Mouse (Mus musculus) erythroid progenitor cell, adult 5-6 weeks (primary cell): ENCODE data around the gene Olfr1240. TPM values are rescaled to one million over a fixed set of nuclear protein-coding genes. Genes with fewer than 3 reads are reported as not detected.

Source experiments
- ATAC-seq: replicated peaks from 2 replicates; pipeline ENCODE4 v1.8.0; 2016; ENCODE audit warnings: moderate number of reproducible peaks, mild to moderate bottlenecking, moderate TSS enrichment, inconsistent platforms; ENCODE audit not compliant: poor library complexity, low FRiP score, severe bottlenecking
- total RNA-seq, 2 experiments: library from RNA; stranded (forward) in 1 of 2; stranded (reverse) in 1 of 2; fragments of 150-400 nt in 1 of 2; fragments of 186-747, 209-891 nt in 1 of 2; gene quantifications; 2 replicates each; pipeline versions ENCODE4 v1.2.3 to v1.2.4; 2015 to 2017; ENCODE audit warnings: low replicate concordance in 2 of 2

Gene Olfr1240
- total RNA-seq (2015; ENCODE audit: low replicate concordance), result not detected in 2 replicates
- not detected in 2 replicates for total RNA-seq (2017; ENCODE audit: low replicate concordance)

DNA sequence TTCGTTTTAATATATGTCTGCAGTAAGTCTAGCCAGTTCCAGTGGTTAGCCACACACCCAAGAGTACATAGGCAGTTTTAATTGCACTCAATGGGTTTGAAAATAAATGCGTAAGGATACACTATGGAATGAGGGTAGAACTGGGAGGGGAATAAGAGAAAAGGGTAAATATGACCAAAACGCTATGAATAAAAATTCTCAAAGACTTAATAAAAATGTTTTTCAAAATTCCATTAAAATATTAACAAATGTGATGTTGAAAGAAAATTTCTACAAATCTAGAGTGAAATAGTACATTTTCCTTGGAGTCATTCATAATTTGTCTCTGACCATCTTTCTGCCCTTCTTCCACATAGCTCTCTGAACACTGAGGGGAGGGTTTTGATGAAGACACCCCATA, at the start of gene Olfr1240:
Gene Olfr1240, minus strand, starts transcription at position 101 of the 400 bp plus-strand sequence.
- no peak for ATAC-seq

- ATAC-seq, result no peak
These were observed 44.2 kb upstream of the Olfr1240 start, which contains the start of gene Olfr1241 for GRCm38 (mm10) chr2:89487026-89487425. Gene Olfr1241, minus strand, starts transcription at chr2:89487126.

DNA sequence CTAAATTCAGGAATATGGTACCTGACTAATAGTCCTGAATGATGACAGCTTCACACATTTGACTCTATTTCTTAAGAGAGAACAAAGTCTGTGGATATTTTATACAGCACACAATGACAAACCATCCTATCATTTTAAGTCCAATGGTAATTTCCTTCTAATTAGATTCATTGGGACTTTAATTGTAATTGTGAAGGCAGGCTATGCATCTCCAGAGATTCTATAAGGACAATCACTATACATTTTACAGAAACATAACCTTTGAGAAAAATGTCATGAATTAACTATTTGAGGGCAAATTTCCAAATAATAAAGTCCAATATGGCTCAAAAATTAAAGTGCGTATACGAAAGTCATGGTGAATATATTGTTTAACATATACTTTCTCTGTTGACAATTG, 22.5 kb downstream of the Olfr1240 start, which contains the start of gene Olfr1239:
Gene Olfr1239, minus strand, starts transcription at position 101 of the 400 bp plus-strand sequence.
- ATAC-seq, result no peak

DNA sequence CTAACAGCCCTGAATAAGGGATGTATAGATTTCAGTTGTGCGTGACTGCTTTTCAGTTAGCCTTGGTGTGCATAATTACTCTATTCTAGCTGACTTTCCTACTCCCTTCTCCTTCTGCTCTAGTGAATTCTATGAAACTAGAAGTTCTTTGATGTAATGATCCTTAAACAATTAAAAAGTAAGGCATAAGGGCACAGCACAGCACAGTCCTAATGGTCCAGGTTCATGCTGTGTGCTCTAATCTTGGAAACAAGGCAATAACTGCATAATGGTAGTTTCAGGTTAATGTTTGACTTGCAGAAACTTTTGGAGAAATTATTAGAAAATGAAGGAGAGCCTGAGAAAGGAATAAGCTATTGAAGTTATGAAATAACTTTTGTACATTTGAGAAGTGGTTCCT, 28.2 kb downstream of the Olfr1240 start:
- ATAC-seq, result no peak

GRCm38 (mm10) chr2:89409576-89409975, 33.2 kb downstream of the Olfr1240 start, which contains the start of gene Olfr1238:
Gene Olfr1238, minus strand, starts transcription at chr2:89409676.
- ATAC-seq, result no peak

- ATAC-seq, result no peak
These were observed 41.9 kb downstream of the Olfr1240 start for GRCm38 (mm10) chr2:89400882-89401281.

Other genes starting within 250 kb of the Olfr1240 start
- gene Olfr1226, start 243.0 kb downstream of the Olfr1240 start, total RNA-seq (2015; ENCODE audit: low replicate concordance), result not detected in 2 replicates
- gene Olfr1226, start 243.0 kb downstream of the Olfr1240 start, total RNA-seq (2017; ENCODE audit: low replicate concordance), result not detected in 2 replicates
- gene Olfr1228, start 188.9 kb downstream of the Olfr1240 start, total RNA-seq (2015; ENCODE audit: low replicate concordance), result not detected in 2 replicates
- gene Olfr1228, start 188.9 kb downstream of the Olfr1240 start, total RNA-seq (2017; ENCODE audit: low replicate concordance), result not detected in 2 replicates
- not detected in 2 replicates for gene Olfr1229, start 155.0 kb downstream of the Olfr1240 start, total RNA-seq (2015; ENCODE audit: low replicate concordance)
- gene Olfr1229, start 155.0 kb downstream of the Olfr1240 start, total RNA-seq (2017; ENCODE audit: low replicate concordance), result not detected in 2 replicates
- not detected in 2 replicates for gene Olfr1230, start 145.7 kb downstream of the Olfr1240 start, total RNA-seq (2015; ENCODE audit: low replicate concordance)
- not detected in 2 replicates for gene Olfr1230, start 145.7 kb downstream of the Olfr1240 start, total RNA-seq (2017; ENCODE audit: low replicate concordance)
- not detected in 2 replicates for gene Olfr1231, start 135.9 kb downstream of the Olfr1240 start, total RNA-seq (2015; ENCODE audit: low replicate concordance)
- gene Olfr1231, start 135.9 kb downstream of the Olfr1240 start, total RNA-seq (2017; ENCODE audit: low replicate concordance), result not detected in 2 replicates
- gene Olfr1232, start 113.3 kb downstream of the Olfr1240 start, total RNA-seq (2015; ENCODE audit: low replicate concordance), result not detected in 2 replicates
- gene Olfr1232, start 113.3 kb downstream of the Olfr1240 start, total RNA-seq (2017; ENCODE audit: low replicate concordance), result not detected in 2 replicates
- not detected in 2 replicates for gene Olfr1233, start 100.6 kb downstream of the Olfr1240 start, total RNA-seq (2015; ENCODE audit: low replicate concordance)
- gene Olfr1233, start 100.6 kb downstream of the Olfr1240 start, total RNA-seq (2017; ENCODE audit: low replicate concordance), result not detected in 2 replicates
- gene Olfr1234, start 78.1 kb downstream of the Olfr1240 start, total RNA-seq (2015; ENCODE audit: low replicate concordance), result not detected in 2 replicates
- not detected in 2 replicates for gene Olfr1234, start 78.1 kb downstream of the Olfr1240 start, total RNA-seq (2017; ENCODE audit: low replicate concordance)
- gene Olfr1238, start 33.3 kb downstream of the Olfr1240 start, total RNA-seq (2015; ENCODE audit: low replicate concordance), result not detected in 2 replicates
- gene Olfr1238, start 33.3 kb downstream of the Olfr1240 start, total RNA-seq (2017; ENCODE audit: low replicate concordance), result not detected in 2 replicates
- not detected in 2 replicates for gene Olfr1239, start 22.6 kb downstream of the Olfr1240 start, total RNA-seq (2015; ENCODE audit: low replicate concordance)
- gene Olfr1239, start 22.6 kb downstream of the Olfr1240 start, total RNA-seq (2017; ENCODE audit: low replicate concordance), result not detected in 2 replicates
- not detected in 2 replicates for gene Olfr1241, start 44.1 kb upstream of the Olfr1240 start, total RNA-seq (2015; ENCODE audit: low replicate concordance)
- not detected in 2 replicates for gene Olfr1241, start 44.1 kb upstream of the Olfr1240 start, total RNA-seq (2017; ENCODE audit: low replicate concordance)
- gene Olfr1242, start 55.3 kb upstream of the Olfr1240 start, total RNA-seq (2015; ENCODE audit: low replicate concordance), result not detected in 2 replicates
- gene Olfr1242, start 55.3 kb upstream of the Olfr1240 start, total RNA-seq (2017; ENCODE audit: low replicate concordance), result not detected in 2 replicates
- gene Olfr1243, start 88.5 kb upstream of the Olfr1240 start, total RNA-seq (2015; ENCODE audit: low replicate concordance), result not detected in 2 replicates
- not detected in 2 replicates for gene Olfr1243, start 88.5 kb upstream of the Olfr1240 start, total RNA-seq (2017; ENCODE audit: low replicate concordance)
- gene Olfr1245, start 135.4 kb upstream of the Olfr1240 start, total RNA-seq (2015; ENCODE audit: low replicate concordance), result not detected in 2 replicates
- not detected in 2 replicates for gene Olfr1245, start 135.4 kb upstream of the Olfr1240 start, total RNA-seq (2017; ENCODE audit: low replicate concordance)
- not detected in 2 replicates for gene Olfr1246, start 150.2 kb upstream of the Olfr1240 start, total RNA-seq (2015; ENCODE audit: low replicate concordance)
- not detected in 2 replicates for gene Olfr1246, start 150.2 kb upstream of the Olfr1240 start, total RNA-seq (2017; ENCODE audit: low replicate concordance)
- not detected in 2 replicates for gene Olfr1247, start 171.1 kb upstream of the Olfr1240 start, total RNA-seq (2015; ENCODE audit: low replicate concordance)
- not detected in 2 replicates for gene Olfr1247, start 171.1 kb upstream of the Olfr1240 start, total RNA-seq (2017; ENCODE audit: low replicate concordance)
- not detected in 2 replicates for gene Olfr1248, start 175.2 kb upstream of the Olfr1240 start, total RNA-seq (2015; ENCODE audit: low replicate concordance)
- gene Olfr1248, start 175.2 kb upstream of the Olfr1240 start, total RNA-seq (2017; ENCODE audit: low replicate concordance), result not detected in 2 replicates
- not detected in 2 replicates for gene Olfr1249, start 192.0 kb upstream of the Olfr1240 start, total RNA-seq (2015; ENCODE audit: low replicate concordance)
- gene Olfr1249, start 192.0 kb upstream of the Olfr1240 start, total RNA-seq (2017; ENCODE audit: low replicate concordance), result not detected in 2 replicates
- not detected in 2 replicates for gene Olfr1250, start 218.5 kb upstream of the Olfr1240 start, total RNA-seq (2015; ENCODE audit: low replicate concordance)
- not detected in 2 replicates for gene Olfr1250, start 218.5 kb upstream of the Olfr1240 start, total RNA-seq (2017; ENCODE audit: low replicate concordance)
- gene Olfr1251, start 228.9 kb upstream of the Olfr1240 start, total RNA-seq (2015; ENCODE audit: low replicate concordance), result not detected in 2 replicates
- not detected in 2 replicates for gene Olfr1251, start 228.9 kb upstream of the Olfr1240 start, total RNA-seq (2017; ENCODE audit: low replicate concordance)